Mouse (Mus musculus): ENCODE measurements around the gene Hdc. TPM values are rescaled to one million over a fixed set of nuclear protein-coding genes. Genes with fewer than 3 reads are reported as not detected.

Gene Hdc
- polyA plus RNA-seq (2015; fragmentation: Nextera tagmentation; extraction: Ambion mirVana), result 85.0 and 102 TPM in 2 replicates

DNA sequence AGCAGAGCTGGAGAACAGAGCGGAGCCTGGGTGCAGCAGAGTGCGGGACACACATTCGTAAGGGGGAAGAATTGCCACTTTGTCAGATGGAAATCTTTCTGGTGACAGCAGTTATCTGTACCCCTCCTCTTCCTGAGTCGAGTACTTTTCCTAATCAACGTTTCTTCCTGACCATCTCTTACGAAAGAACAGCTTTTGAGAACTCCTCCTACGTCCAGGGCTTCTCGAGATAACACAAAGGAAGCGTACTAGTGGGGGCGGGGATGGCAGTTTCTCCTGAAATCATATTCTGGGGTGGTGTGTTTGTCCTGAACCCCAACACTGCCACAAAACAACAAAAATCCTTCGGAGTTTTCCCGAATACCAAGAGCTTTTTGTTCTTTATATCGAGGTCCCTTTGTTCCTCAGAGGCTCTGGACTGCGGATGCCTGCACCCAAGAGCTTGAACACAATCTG, at the start of gene Hdc:
Hdc (minus strand) TSS at position 51 of the 456 bp plus-strand sequence.
- ATAC-seq (replicated peaks; ENCODE audit: low FRiP score), result no peak
- Histone ChIP-seq H3K27me3 (no peaks in the 10 kb centered on the region), H3K9ac (no peak within 1 kb of the TSS), H3K4me3 (replicated peaks) (no peak within 1 kb of the TSS), H3K4me1 (no peaks in the 10 kb centered on the region; the same call in 1 of the 2 replicates), H3K27ac (no peak within 1 kb of the TSS), H3K9me3 (replicated peaks) (no peaks in the 10 kb centered on the region), H3K4me2 (no peak within 1 kb of the TSS), H3K36me3 (no peaks in the 10 kb centered on the region)
- WGBS, result 75% methylated on average over 14 of the region's 14 CpGs

DNA sequence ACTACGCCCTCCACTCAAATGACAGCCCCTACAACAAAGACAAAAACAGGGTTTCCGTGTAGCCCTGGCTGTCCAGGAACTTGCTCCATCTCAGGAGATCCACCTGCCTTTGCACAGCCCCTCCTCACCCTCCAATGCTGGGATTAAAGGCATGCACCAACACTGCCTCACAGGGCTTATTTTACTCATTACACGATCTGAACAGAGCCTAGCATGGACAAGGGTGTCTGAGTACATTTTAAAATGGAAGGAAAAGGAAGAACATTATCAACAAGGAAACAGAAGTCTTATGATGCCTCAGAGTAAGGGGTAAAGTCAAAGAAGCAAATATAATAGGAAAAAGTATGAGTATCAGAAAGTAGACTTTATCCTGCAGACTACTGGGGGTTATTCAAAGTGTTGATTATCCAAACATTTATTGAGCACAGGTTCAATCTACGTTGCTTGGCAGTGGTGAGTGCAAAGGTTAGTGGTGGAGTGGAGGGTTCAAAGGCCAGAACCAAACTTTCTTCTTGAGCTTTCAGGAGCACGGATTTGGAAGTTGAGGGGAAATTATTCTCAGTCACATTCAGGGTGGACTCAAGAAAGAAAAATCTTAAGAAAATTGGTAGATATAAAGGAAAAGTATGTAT, 49.6 kb upstream of the Hdc start:
- Histone ChIP-seq H3K4me2 (no peak overlapping the region), H3K9me3 (replicated peaks) (no peaks in the 10 kb centered on the region), H3K36me3 (0 out of 2 replicates have a peak, but pooled peaks cover 3% of the 10 kb centered on the region), H3K27me3 (no peaks in the 10 kb centered on the region), H3K4me1 (peaks cover 21% of the 10 kb centered on the region), H3K4me3 (replicated peaks) (no peak overlapping the region), H3K27ac (no peak overlapping the region), H3K9ac (no peak overlapping the region)
- WGBS, result 84% methylated on average over 5 of the region's 5 CpGs
- ATAC-seq (replicated peaks; ENCODE audit: low FRiP score), result no peak

DNA sequence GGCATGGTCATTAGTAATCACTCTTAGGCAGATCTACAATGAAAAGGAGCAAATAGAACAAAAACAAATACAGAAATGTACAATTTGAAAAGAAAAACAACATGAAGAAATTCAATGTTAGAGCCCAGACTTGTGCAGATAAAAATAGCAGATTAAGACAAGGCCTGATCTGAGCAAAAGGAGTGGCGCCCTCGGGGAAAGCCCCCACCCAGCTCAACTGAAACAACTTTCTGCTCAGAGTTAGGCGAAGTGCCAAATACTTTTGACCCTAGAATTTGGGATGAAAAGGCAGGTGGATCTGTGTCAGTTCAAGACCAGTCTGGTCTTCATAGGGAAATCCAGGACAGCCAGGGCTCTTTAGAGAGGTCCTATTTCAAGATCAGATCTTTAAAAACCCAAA, 46.9 kb upstream of the Hdc start:
- H3K9ac ChIP-seq, result no peak overlapping the region
- no peaks in the 10 kb centered on the region for H3K9me3 ChIP-seq (replicated peaks)
- H3K27me3 ChIP-seq, result no peaks in the 10 kb centered on the region
- no peaks in the 10 kb centered on the region for H3K4me1 ChIP-seq
- 0 out of 2 replicates have a peak, but pooled peaks cover 3% of the 10 kb centered on the region for H3K36me3 ChIP-seq
- H3K27ac ChIP-seq, result no peak overlapping the region
- H3K4me2 ChIP-seq, result no peak overlapping the region
- no peak for ATAC-seq (replicated peaks; ENCODE audit: low FRiP score)
- no peak overlapping the region for H3K4me3 ChIP-seq (replicated peaks)
- WGBS, result 81% methylated on average over 3 of the region's 3 CpGs

DNA sequence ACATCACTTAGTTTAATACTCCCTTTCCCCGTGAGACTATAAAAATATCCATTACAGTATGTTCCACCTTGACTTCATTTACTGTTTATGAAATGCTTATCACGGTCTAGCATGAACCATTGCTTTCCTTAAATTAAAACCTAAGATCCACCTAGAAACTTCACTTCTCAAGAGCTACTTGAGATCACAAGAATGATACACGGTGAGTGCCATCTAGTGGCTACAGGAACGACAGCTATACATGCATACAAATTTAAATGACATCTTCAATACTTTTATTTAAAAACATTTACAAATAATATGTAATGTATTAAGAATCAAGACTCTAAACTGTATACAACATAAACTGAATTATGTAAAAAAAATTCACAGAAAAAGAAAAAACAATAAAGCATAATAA, 44.4 kb upstream of the Hdc start:
- ATAC-seq (replicated peaks; ENCODE audit: low FRiP score), result no peak
- no peaks in the 10 kb centered on the region for H3K27me3 ChIP-seq
- H3K4me2 ChIP-seq, result no peak overlapping the region
- H3K9me3 ChIP-seq (replicated peaks), result no peaks in the 10 kb centered on the region
- no peak overlapping the region for H3K4me3 ChIP-seq (replicated peaks)
- H3K36me3 ChIP-seq, result 0 out of 2 replicates have a peak, but pooled peaks cover 3% of the 10 kb centered on the region
- no peaks in the 10 kb centered on the region for H3K4me1 ChIP-seq
- WGBS, result 57% methylated on average over 4 of the region's 4 CpGs
- no peak overlapping the region for H3K27ac ChIP-seq
- H3K9ac ChIP-seq, result no peak overlapping the region

DNA sequence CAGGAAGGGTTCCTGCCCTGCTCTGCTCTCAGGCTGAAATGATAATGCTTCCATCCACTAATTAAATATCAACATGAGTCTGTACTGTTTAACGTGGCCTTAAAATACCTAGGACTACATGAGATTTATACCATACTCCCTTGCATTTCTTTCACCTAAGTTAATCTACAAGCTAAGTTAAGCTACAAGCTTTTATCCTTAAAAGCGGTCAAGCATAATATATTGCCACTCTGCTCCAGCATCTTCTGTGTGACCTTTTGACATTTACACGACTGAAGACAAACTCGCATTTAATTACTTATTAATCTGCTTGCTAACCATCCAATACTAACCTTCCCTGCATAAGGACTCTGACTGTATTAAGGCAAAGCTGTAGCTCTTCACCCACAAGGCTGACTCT, 33.8 kb upstream of the Hdc start:
- Histone ChIP-seq H3K4me1 (no peaks in the 10 kb centered on the region), H3K4me2 (no peak overlapping the region), H3K9me3 (replicated peaks) (no peaks in the 10 kb centered on the region), H3K36me3 (peaks cover 56% of the 10 kb centered on the region), H3K27ac (0 out of 2 replicates have a peak overlapping the region, but pooled peaks have one; percentile 57), H3K27me3 (no peaks in the 10 kb centered on the region), H3K4me3 (replicated peaks) (no peak overlapping the region), H3K9ac (no peak overlapping the region)
- 57% methylated on average over 4 of the region's 4 CpGs for WGBS
- peak; percentile 92 for ATAC-seq (replicated peaks; ENCODE audit: low FRiP score)

DNA sequence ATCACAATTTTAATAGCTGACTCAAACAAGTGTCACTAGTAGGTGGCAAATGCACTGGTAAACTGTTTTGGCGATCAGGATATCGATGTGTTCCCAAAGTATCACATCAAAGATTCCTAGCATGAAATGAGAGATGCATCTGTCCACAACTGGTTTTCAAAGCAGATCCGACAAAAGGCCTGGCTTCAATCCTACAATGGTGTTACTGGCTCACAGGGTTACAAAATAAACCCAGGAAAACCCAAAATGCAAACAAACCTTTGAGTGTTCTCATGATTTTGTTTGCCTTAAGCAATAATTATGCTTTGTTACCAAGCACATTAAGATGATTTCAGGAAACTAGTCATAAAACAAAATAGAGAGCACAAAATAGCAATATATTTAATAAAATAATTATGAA, 28.7 kb upstream of the Hdc start:
- Histone ChIP-seq H3K4me1 (no peaks in the 10 kb centered on the region), H3K27ac (no peak overlapping the region), H3K9me3 (replicated peaks) (no peaks in the 10 kb centered on the region), H3K4me3 (replicated peaks) (no peak overlapping the region), H3K27me3 (no peaks in the 10 kb centered on the region), H3K9ac (no peak overlapping the region), H3K36me3 (peaks cover 76% of the 10 kb centered on the region), H3K4me2 (no peak overlapping the region)
- 87% methylated on average over 3 of the region's 3 CpGs for WGBS
- ATAC-seq (replicated peaks; ENCODE audit: low FRiP score), result no peak

DNA sequence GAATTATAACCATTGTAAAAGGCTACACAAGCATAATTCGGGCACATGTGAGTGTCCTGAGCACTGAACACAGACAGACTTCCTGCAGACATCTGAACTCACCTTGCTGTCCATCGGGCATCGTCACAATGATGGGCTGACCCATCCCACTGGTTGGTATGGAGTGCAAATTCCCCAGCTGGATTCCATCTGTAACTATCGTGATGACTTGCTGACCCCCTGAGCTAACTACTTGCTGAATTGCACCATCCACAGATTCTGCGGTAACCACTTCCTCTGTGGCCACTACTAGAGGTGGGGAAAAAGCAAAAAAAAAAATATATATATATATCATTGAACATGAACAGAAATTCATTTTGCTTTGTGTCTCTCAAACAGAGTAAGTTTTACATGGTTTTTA, 27.4 kb upstream of the Hdc start:
- Histone ChIP-seq H3K27me3 (no peaks in the 10 kb centered on the region), H3K4me1 (no peaks in the 10 kb centered on the region), H3K4me2 (no peak overlapping the region), H3K9ac (no peak overlapping the region), H3K4me3 (replicated peaks) (no peak overlapping the region), H3K9me3 (replicated peaks) (no peaks in the 10 kb centered on the region), H3K27ac (no peak overlapping the region), H3K36me3 (peaks cover 79% of the 10 kb centered on the region)
- 95% methylated on average over 5 of the region's 5 CpGs for WGBS
- ATAC-seq (replicated peaks; ENCODE audit: low FRiP score), result no peak

DNA sequence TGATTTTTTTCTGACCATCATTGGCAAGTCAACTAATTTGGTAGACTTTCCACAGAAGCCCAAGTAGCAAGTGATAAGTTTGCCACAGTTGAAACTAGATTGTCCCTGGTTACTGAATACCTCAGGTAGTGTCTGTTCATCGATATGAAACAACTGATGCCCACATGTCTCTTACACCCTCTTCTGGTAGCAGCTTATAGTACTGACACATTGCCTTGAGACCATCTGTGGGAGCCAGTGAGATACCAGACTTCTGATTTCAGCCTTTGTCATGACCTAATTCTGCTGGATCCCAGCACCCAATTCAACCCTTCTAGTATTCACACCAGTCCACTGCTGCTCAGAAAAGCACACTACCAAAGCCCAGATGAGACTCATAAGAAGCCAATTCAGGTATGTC, 25.7 kb upstream of the Hdc start:
- Histone ChIP-seq H3K36me3 (peaks cover 87% of the 10 kb centered on the region), H3K9ac (no peak overlapping the region), H3K9me3 (replicated peaks) (no peaks in the 10 kb centered on the region), H3K4me3 (replicated peaks) (no peak overlapping the region), H3K4me1 (no peaks in the 10 kb centered on the region), H3K4me2 (no peak overlapping the region), H3K27ac (no peak overlapping the region), H3K27me3 (no peaks in the 10 kb centered on the region)
- WGBS, result 83% methylated on average over 1 of the region's 1 CpGs
- no peak for ATAC-seq (replicated peaks; ENCODE audit: low FRiP score)

DNA sequence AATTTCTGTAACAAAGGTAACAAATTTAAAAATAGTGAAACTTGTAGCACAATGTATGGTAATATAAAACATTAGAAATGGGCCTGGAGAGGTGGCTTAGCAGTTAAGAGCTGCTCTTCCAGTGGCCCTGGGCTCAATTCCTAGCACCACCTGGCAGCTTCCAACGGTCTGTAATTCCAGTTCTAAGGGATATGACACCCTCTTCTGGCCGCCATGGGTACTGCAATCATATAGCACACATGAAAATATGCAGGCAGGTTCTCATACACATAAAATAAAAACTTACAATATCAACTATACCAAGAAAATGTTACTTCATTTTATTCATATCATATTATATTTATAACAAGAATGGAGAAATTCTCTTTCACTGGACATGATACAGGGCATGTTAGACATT, 21.2 kb upstream of the Hdc start:
- H3K36me3 ChIP-seq, result peaks cover 80% of the 10 kb centered on the region
- no peak overlapping the region for H3K4me2 ChIP-seq
- no peaks in the 10 kb centered on the region for H3K27me3 ChIP-seq
- no peak overlapping the region for H3K9ac ChIP-seq
- no peak overlapping the region for H3K27ac ChIP-seq
- ATAC-seq (replicated peaks; ENCODE audit: low FRiP score), result no peak
- WGBS, result 88% methylated on average over 2 of the region's 2 CpGs
- H3K9me3 ChIP-seq (replicated peaks), result no peaks in the 10 kb centered on the region
- H3K4me3 ChIP-seq (replicated peaks), result no peak overlapping the region
- peaks cover 9% of the 10 kb centered on the region; the same call in 1 of the 2 replicates for H3K4me1 ChIP-seq

DNA sequence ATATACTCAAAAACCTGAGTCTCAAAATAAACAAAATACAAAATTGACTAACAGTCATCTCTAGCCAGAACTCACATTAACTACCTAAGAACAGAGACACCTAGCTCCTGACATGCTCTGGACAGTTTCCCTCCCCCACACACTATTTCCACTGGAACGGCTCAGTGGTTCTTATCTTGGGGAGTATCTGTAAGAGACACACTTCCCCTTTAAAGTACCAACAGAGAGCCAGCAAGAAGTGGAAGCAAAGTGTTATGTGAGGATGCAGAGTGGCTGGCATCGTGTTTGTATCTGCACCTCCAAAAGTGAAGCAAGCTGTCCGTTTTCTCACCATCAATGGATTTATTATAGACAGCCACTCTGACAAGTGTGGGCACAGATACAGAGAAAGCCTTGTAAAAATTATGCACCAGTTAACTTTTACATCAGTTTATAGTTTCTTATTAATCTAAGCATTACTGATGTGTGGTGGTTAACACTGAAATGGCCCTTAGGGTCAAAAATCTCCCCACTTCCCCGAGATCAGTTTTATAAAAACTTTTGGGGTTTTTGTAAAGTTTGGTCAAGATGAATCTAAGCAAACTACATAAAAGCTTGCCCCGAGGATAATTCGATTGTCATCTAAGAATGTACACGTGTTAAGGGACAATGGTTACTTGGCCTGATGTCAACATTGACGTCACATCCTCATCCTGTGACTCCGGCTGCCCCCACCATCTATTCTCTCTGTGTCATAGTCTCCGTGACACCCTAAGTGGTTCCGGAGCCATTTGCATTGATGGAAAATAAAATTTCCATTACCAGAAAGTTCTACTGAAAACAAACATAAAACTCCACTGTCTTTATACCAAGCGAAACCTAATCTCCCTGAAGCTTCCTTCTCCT, 17.1 kb upstream of the Hdc start:
- 70% methylated on average over 12 of the region's 12 CpGs for WGBS
- H3K27ac ChIP-seq, result peak overlapping the region; percentile 32; the same call in 1 of the 2 replicates
- H3K4me3 ChIP-seq (replicated peaks), result no peak overlapping the region
- no peak overlapping the region for H3K9ac ChIP-seq
- H3K27me3 ChIP-seq, result no peaks in the 10 kb centered on the region
- no peak overlapping the region for H3K4me2 ChIP-seq
- H3K36me3 ChIP-seq, result peaks cover 61% of the 10 kb centered on the region
- ATAC-seq (replicated peaks; ENCODE audit: low FRiP score), result 0 out of 2 replicates have a peak, but pooled peaks have one; percentile 58
- no peaks in the 10 kb centered on the region for H3K9me3 ChIP-seq (replicated peaks)
- peaks cover 9% of the 10 kb centered on the region; the same call in 1 of the 2 replicates for H3K4me1 ChIP-seq

DNA sequence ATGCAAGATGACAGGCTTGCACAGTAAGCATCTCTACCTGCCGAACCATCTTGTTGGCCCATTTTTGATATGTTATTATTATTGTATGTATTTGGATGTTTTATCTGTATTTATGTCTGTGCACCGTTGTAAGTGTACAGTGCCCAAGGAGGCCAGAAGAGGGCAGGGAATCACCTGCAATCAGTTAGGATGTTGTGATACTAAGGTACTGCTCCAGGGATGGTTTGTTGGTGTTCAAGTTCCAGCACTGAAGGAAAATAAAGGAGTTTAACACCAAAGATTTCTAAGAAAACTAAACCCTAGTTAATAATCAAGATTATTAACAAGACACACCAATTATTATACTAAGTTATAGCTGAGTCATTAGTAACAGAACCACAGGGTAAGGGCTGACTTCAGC, 14.1 kb upstream of the Hdc start:
- WGBS, result 77% methylated on average over 2 of the region's 2 CpGs
- Histone ChIP-seq H3K9me3 (replicated peaks) (no peaks in the 10 kb centered on the region), H3K27ac (no peak overlapping the region), H3K36me3 (peaks cover 64% of the 10 kb centered on the region), H3K9ac (no peak overlapping the region), H3K4me2 (no peak overlapping the region), H3K27me3 (no peaks in the 10 kb centered on the region), H3K4me1 (peaks cover 9% of the 10 kb centered on the region; the same call in 1 of the 2 replicates), H3K4me3 (replicated peaks) (no peak overlapping the region)
- ATAC-seq (replicated peaks; ENCODE audit: low FRiP score), result 0 out of 2 replicates have a peak, but pooled peaks have one; percentile 43

DNA sequence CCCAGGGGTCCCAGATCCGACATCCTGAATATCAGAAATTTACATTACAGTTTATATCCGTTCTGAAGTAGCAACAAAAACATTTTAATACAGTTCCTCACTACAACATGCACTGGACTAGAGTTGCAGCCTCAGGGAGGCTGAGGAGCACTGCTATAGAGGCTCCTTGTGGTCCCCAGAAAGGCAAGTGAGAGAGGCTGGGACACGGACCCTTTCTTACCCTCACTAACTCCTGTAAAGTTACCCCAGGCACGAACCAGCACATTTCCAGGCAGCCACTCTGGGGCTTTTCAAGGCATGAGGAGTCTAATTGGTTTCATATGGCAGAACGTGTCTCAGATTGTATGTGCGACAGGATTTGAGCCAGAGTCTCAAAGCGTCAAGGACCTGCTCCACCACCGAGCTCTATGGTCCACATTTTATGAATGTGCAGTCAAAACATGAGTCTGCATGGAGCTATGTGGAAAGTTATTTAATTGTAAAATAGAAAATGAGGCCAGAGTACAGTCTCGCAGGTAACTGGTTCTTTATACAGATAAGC, 9.4 kb upstream of the Hdc start:
- Histone ChIP-seq H3K9ac (no peak overlapping the region), H3K4me2 (no peak overlapping the region), H3K27ac (no peak overlapping the region), H3K36me3 (peaks cover 46% of the 10 kb centered on the region), H3K4me3 (replicated peaks) (no peak overlapping the region), H3K9me3 (replicated peaks) (no peaks in the 10 kb centered on the region), H3K27me3 (no peaks in the 10 kb centered on the region), H3K4me1 (no peaks in the 10 kb centered on the region; the same call in 1 of the 2 replicates)
- WGBS, result 87% methylated on average over 9 of the region's 9 CpGs
- ATAC-seq (replicated peaks; ENCODE audit: low FRiP score), result no peak
